Mouse (Mus musculus): ENCODE data around the gene Snhg11.

DNA sequence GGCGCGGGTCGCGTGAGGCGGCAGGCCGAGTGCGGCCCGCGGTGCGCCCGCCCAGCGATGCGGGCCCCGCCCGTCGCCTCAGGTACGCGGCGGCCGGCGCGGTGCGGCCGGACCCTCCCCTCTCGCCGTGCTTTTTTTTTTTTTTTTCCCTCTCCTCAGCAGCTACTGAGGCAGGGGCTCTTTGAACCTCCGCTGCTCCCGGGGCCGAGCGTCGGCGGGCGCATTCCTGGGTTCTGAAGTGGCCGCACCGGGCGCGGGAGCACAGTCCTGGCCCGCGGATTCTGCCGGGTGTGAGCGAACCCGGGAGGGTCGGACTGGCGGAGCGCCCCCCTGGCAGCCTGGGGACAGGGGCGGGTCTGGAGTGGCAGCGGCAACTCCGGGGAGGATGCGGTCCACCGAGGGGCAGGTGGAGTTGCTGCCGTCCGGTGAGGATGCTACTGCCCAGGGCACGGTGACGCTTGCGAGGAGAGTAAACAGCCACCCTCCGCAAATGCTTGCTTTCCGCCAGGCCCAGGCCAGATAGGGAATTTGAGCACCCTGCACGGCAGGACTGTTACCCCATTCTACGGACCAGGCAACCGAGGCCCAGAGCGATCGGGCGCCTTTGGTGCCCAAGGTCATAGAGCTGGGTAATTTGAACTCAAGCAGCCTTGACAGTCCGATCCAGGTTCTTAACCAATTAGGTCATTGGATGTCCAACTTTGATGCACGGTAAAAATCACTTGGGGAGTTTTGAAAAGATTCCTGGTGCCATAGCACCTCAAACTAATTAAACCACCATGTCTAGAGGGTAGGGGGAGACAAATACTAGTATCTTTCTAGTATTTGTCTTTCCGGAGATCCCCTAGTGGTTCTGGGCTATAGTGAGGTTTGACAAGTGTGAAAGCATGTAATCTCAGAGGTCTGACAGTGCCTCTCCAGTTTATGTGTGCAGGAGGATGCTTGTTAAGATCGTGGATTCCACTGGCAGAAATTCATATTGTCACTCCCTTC is 34.9 kb downstream of the Snhg11 start:
- TF ChIP-seq TAL1 (conservative IDR thresholded peaks at IDR 0.05; ENCODE audit: low read depth, low read length) = no peak
- no peak for TF ChIP-seq POLR2AphosphoS5 (IDR thresholded peaks at IDR 0.05; ENCODE audit: insufficient replicate concordance, low read depth, low read length)
- no peak for TF ChIP-seq CTCF (IDR thresholded peaks at IDR 0.05; ENCODE audit: low read depth, low read length)
